Mouse (Mus musculus): ENCODE measurements around the gene Treml1.

Gene Treml1

GRCm38 (mm10) chr17:48385786-48386461, 26.2 kb downstream of the Treml1 start:
- TF ChIP-seq GATA4 (IDR thresholded peaks at IDR 0.05; ENCODE audit: insufficient replicate concordance, low read length), result no peak

- TF ChIP-seq GATA4 (IDR thresholded peaks at IDR 0.05; ENCODE audit: insufficient replicate concordance, low read length), result no peak
Measured at GRCm38 (mm10) chr17:48388666-48389065, 28.9 kb downstream of the Treml1 start.

- no peak for TF ChIP-seq GATA4 (IDR thresholded peaks at IDR 0.05; ENCODE audit: insufficient replicate concordance, low read length)
Measured at GRCm38 (mm10) chr17:48389442-48389841, 29.7 kb downstream of the Treml1 start.

GRCm38 (mm10) chr17:48391446-48391845, 31.7 kb downstream of the Treml1 start:
- no peak for TF ChIP-seq GATA4 (IDR thresholded peaks at IDR 0.05; ENCODE audit: insufficient replicate concordance, low read length)

GRCm38 (mm10) chr17:48392616-48393015, 32.9 kb downstream of the Treml1 start:
- no peak for TF ChIP-seq GATA4 (IDR thresholded peaks at IDR 0.05; ENCODE audit: insufficient replicate concordance, low read length)

- no peak for TF ChIP-seq GATA4 (IDR thresholded peaks at IDR 0.05; ENCODE audit: insufficient replicate concordance, low read length)
Measured at GRCm38 (mm10) chr17:48401710-48402109, 42.0 kb downstream of the Treml1 start.

- TF ChIP-seq GATA4 (IDR thresholded peaks at IDR 0.05; ENCODE audit: insufficient replicate concordance, low read length), result no peak
Measured at GRCm38 (mm10) chr17:48402751-48403150, 43.0 kb downstream of the Treml1 start.

GRCm38 (mm10) chr17:48403848-48404247, 44.1 kb downstream of the Treml1 start:
- no peak for TF ChIP-seq GATA4 (IDR thresholded peaks at IDR 0.05; ENCODE audit: insufficient replicate concordance, low read length)

GRCm38 (mm10) chr17:48404706-48405105, 45.0 kb downstream of the Treml1 start:
- TF ChIP-seq GATA4 (IDR thresholded peaks at IDR 0.05; ENCODE audit: insufficient replicate concordance, low read length), result no peak

GRCm38 (mm10) chr17:48407154-48407553, 47.4 kb downstream of the Treml1 start:
- no peak for TF ChIP-seq GATA4 (IDR thresholded peaks at IDR 0.05; ENCODE audit: insufficient replicate concordance, low read length)

- TF ChIP-seq GATA4 (IDR thresholded peaks at IDR 0.05; ENCODE audit: insufficient replicate concordance, low read length), result no peak
Measured at GRCm38 (mm10) chr17:48407910-48408525, 48.3 kb downstream of the Treml1 start.

- TF ChIP-seq GATA4 (IDR thresholded peaks at IDR 0.05; ENCODE audit: insufficient replicate concordance, low read length), result no peak
Measured at GRCm38 (mm10) chr17:48408526-48409291, 49.0 kb downstream of the Treml1 start.

- TF ChIP-seq GATA4 (IDR thresholded peaks at IDR 0.05; ENCODE audit: insufficient replicate concordance, low read length), result no peak
Measured at GRCm38 (mm10) chr17:48409380-48410298, 49.9 kb downstream of the Treml1 start, which contains the start of the genes Nfya and Oard1. Gene Nfya (minus strand): TSS chr17:48409906. Gene Oard1 (plus strand): TSS chr17:48410014.

- TF ChIP-seq GATA4 (IDR thresholded peaks at IDR 0.05; ENCODE audit: insufficient replicate concordance, low read length), result peak; percentile 47; the same call in 1 of the 2 replicates
Measured at GRCm38 (mm10) chr17:48410299-48410785, 50.6 kb downstream of the Treml1 start.

- no peak for TF ChIP-seq GATA4 (IDR thresholded peaks at IDR 0.05; ENCODE audit: insufficient replicate concordance, low read length)
Measured at GRCm38 (mm10) chr17:48411241-48411640, 51.5 kb downstream of the Treml1 start.

All from liver, adult (tissue).